Mouse (Mus musculus) lung, embryonic 15.5 days (tissue): Measurements from ENCODE around the gene Plekhd1. TPM values are rescaled to one million over a fixed set of nuclear protein-coding genes. Genes with fewer than 3 reads are reported as not detected.

Experiments
- ATAC-seq: fragments of 200-750 bp; cut with Nextera tagmentation; 2 replicates; pipeline ENCODE4 v1.8.0; 2017; ENCODE audit warnings: moderate number of reproducible peaks, borderline replicate concordance; ENCODE audit not compliant: low FRiP score, low TSS enrichment; ENCODE audit errors: extremely low read depth
- H3K27ac ChIP-seq: fragments of 300-500 bp; sonication (generic); 2 replicates; pipeline ENCODE4 v1.5.1; 2015; ENCODE audit warnings: moderate library complexity, mild to moderate bottlenecking, inconsistent platforms
- H3K27me3 ChIP-seq: fragments of 300-500 bp; sonication (generic); 2 replicates; pipeline ENCODE4 v1.6.1; 2015; ENCODE audit warnings: inconsistent platforms
- H3K36me3 ChIP-seq: fragments of 300-500 bp; sonication (generic); 2 replicates; pipeline ENCODE4 v1.6.1; 2015; ENCODE audit warnings: inconsistent platforms
- H3K4me1 ChIP-seq: fragments of 300-500 bp; sonication (generic); 2 replicates; pipeline ENCODE4 v1.6.1; 2015; ENCODE audit warnings: inconsistent platforms
- H3K4me2 ChIP-seq: fragments of 300-500 bp; sonication (generic); 2 replicates; pipeline ENCODE4 v1.6.1; 2015; ENCODE audit warnings: inconsistent platforms, mild to moderate bottlenecking, moderate library complexity
- H3K4me3 ChIP-seq: fragments of 300-500 bp; sonication (generic); 2 replicates; pipeline ENCODE4 v1.5.1; 2015; ENCODE audit warnings: mild to moderate bottlenecking, inconsistent platforms
- H3K9ac ChIP-seq: fragments of 300-500 bp; sonication (generic); 2 replicates; pipeline ENCODE4 v1.6.1; 2015; ENCODE audit warnings: inconsistent platforms
- H3K9me3 ChIP-seq: fragments of 300-500 bp; sonication (generic); 2 replicates; pipeline ENCODE4 v1.6.1; 2016; ENCODE audit warnings: inconsistent platforms
- WGBS: fragments of 180-500 bp; shearing (Covaris S2); methylation state at CpG from one replicate; pipeline ENCODE4 v1.1.7; 2015; 5-methylcytosine and 5-hydroxymethylcytosine counted together
- polyA plus RNA-seq: library from polyadenylated mRNA; unstranded; fragments of >200 nt; fragmentation: Nextera tagmentation; extraction: Ambion mirVana; gene quantifications from 2 replicates; pipeline ENCODE4 v1.2.1, GENCODE M21; 2015

Gene Plekhd1
- 4.0 and 4.2 TPM in 2 replicates for polyA plus RNA-seq

- peak within 1 kb of the TSS; percentile 85 for H3K4me2 ChIP-seq
- H3K27me3 ChIP-seq, result peaks cover 42% of the 10 kb centered on the region
- ATAC-seq, result peak; percentile 69
- no peaks in the 10 kb centered on the region for H3K36me3 ChIP-seq
- peak within 1 kb of the TSS; percentile 48; the same call in 1 of the 2 replicates for H3K27ac ChIP-seq
- H3K9ac ChIP-seq, result peak within 1 kb of the TSS; percentile 41
- H3K4me3 ChIP-seq, result peak within 1 kb of the TSS; percentile 45
- no peaks in the 10 kb centered on the region for H3K9me3 ChIP-seq
- 2% methylated on average over 51 of the region's 52 CpGs for WGBS
- H3K4me1 ChIP-seq, result peaks cover 41% of the 10 kb centered on the region
Observed at GRCm38 (mm10) chr12:80692269-80692972, at the start of gene Plekhd1. Gene Plekhd1 (plus strand): TSS chr12:80692591.

- 2% methylated on average over 44 of the region's 48 CpGs for WGBS
- Histone ChIP-seq H3K9ac (peak overlapping the region; percentile 66), H3K4me3 (peak overlapping the region; percentile 71), H3K27ac (peak overlapping the region; percentile 85), H3K27me3 (no peaks in the 10 kb centered on the region), H3K4me2 (peak overlapping the region; percentile 74), H3K9me3 (no peaks in the 10 kb centered on the region), H3K36me3 (peaks cover 42% of the 10 kb centered on the region), H3K4me1 (peaks cover 26% of the 10 kb centered on the region)
- ATAC-seq, result peak; percentile 80
Observed at GRCm38 (mm10) chr12:80642725-80643692, 49.4 kb upstream of the Plekhd1 start.

DNA sequence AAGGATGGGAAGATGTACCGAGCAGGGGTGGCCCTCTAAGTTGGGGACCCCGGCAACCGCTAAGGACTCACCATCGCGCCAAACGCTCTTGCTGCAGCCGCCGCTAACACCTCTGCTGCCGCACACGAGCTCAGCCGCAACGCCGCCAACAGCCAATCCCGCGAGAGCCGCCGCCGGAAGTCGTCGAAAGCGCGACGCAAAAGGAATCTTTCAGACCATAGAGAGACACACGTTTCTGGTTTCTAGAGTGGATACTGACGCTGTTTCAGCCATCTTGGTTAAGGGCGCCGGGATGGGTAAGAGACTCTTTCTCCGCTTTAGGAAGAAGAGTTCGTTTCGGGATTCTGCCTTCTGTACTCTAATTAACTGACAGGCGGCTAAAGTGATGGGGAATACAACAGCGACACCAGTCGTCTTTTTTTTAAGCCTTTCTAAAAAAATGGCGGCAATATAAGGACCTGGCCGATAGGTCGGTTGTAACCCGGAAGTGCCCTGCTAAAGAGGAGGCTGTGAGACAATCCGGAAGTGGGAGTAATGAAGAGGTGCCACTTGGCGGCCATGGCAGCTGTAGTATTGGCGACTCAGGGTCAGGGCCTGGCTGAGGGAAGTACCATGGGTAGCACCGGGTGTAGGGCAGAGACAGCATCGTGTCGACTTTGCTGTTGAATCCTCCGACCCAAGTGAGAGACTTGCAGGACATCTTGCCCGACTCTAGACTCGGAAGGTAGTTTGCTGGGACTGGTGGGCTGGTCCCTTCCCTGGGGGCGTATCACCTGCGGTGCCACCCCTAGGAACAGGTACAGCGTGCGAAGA lies 48.5 kb upstream of the Plekhd1 start, which contains the start of the genes Slc39a9 and Erh:
Gene Slc39a9 (plus strand): TSS at position 191 of the 813 bp plus-strand sequence.
Gene Erh (minus strand): TSS at position 649 of the 813 bp plus-strand sequence.
- Histone ChIP-seq H3K9ac (peak within 1 kb of the TSS; percentile 66), H3K4me2 (peak within 1 kb of the TSS; percentile 84), H3K9me3 (no peaks in the 10 kb centered on the region), H3K27me3 (no peaks in the 10 kb centered on the region), H3K4me3 (peak within 1 kb of the TSS; percentile 71), H3K27ac (peak within 1 kb of the TSS; percentile 85), H3K36me3 (peaks cover 36% of the 10 kb centered on the region), H3K4me1 (peaks cover 26% of the 10 kb centered on the region)
- under 1% methylated on average over 50 of the region's 50 CpGs for WGBS
- ATAC-seq, result peak; percentile 96

- H3K9me3 ChIP-seq, result no peaks in the 10 kb centered on the region
- no peaks in the 10 kb centered on the region for H3K27me3 ChIP-seq
- H3K4me2 ChIP-seq, result peak overlapping the region; percentile 84
- 4% methylated on average over 18 of the region's 18 CpGs for WGBS
- ATAC-seq, result no peak
- H3K4me1 ChIP-seq, result peaks cover 26% of the 10 kb centered on the region
- H3K4me3 ChIP-seq, result peak overlapping the region; percentile 71
- H3K9ac ChIP-seq, result peak overlapping the region; percentile 66
- H3K36me3 ChIP-seq, result peaks cover 35% of the 10 kb centered on the region
- peak overlapping the region; percentile 85; the same call in 1 of the 2 replicates for H3K27ac ChIP-seq
Observed at GRCm38 (mm10) chr12:80644506-80644868, 47.9 kb upstream of the Plekhd1 start.

- Histone ChIP-seq H3K27me3 (no peaks in the 10 kb centered on the region), H3K27ac (no peak overlapping the region), H3K4me2 (peak overlapping the region; percentile 84), H3K4me1 (peaks cover 26% of the 10 kb centered on the region), H3K9ac (no peak overlapping the region), H3K4me3 (no peak overlapping the region), H3K36me3 (peaks cover 18% of the 10 kb centered on the region), H3K9me3 (no peaks in the 10 kb centered on the region)
- ATAC-seq, result no peak
- WGBS, result 84% methylated on average over 3 of the region's 3 CpGs
Observed at GRCm38 (mm10) chr12:80646377-80646776, 46.0 kb upstream of the Plekhd1 start.

GRCm38 (mm10) chr12:80653951-80654658 lies 38.3 kb upstream of the Plekhd1 start:
- H3K4me2 ChIP-seq, result no peak overlapping the region
- peak overlapping the region; percentile 50 for H3K27ac ChIP-seq
- peaks cover 14% of the 10 kb centered on the region; the same call in 1 of the 2 replicates for H3K4me1 ChIP-seq
- no peak overlapping the region for H3K9ac ChIP-seq
- 0 out of 2 replicates have a peak, but pooled peaks cover 2% of the 10 kb centered on the region for H3K36me3 ChIP-seq
- ATAC-seq, result no peak
- H3K4me3 ChIP-seq, result no peak overlapping the region
- H3K27me3 ChIP-seq, result no peaks in the 10 kb centered on the region
- WGBS, result 71% methylated on average over 7 of the region's 7 CpGs
- H3K9me3 ChIP-seq, result no peaks in the 10 kb centered on the region

GRCm38 (mm10) chr12:80654659-80655025 lies 37.7 kb upstream of the Plekhd1 start:
- no peak for ATAC-seq
- peaks cover 18% of the 10 kb centered on the region; the same call in 1 of the 2 replicates for H3K4me1 ChIP-seq
- H3K36me3 ChIP-seq, result no peaks in the 10 kb centered on the region
- H3K27ac ChIP-seq, result no peak overlapping the region
- no peaks in the 10 kb centered on the region for H3K9me3 ChIP-seq
- 78% methylated on average over 3 of the region's 3 CpGs for WGBS
- H3K4me2 ChIP-seq, result no peak overlapping the region
- no peak overlapping the region for H3K9ac ChIP-seq
- no peak overlapping the region for H3K4me3 ChIP-seq
- no peaks in the 10 kb centered on the region for H3K27me3 ChIP-seq

DNA sequence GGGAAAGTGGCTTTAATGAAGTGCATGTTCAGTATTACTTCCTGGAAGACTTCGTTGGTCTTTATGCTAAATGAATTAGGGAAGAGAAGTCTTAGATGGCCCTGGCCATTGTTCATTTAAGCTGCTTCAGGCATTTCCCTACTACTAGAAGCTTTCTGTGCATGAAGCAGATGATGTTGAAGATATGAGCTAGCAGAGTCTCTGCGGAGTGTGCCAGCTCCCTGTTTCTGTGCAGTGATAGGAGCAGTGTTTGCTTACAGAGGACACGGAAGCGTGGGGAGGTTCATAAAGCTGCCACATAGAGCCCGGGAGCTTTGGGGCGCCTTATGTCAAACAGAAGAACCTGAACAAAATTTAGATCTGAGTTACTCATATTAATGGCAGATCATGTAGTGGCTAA lies 33.7 kb upstream of the Plekhd1 start:
- peak overlapping the region; percentile 32 for H3K27ac ChIP-seq
- no peak overlapping the region for H3K9ac ChIP-seq
- WGBS, result 59% methylated on average over 6 of the region's 6 CpGs
- H3K9me3 ChIP-seq, result no peaks in the 10 kb centered on the region
- H3K4me2 ChIP-seq, result peak overlapping the region; percentile 12
- H3K4me3 ChIP-seq, result no peak overlapping the region
- H3K4me1 ChIP-seq, result peaks cover 25% of the 10 kb centered on the region
- no peak for ATAC-seq
- H3K27me3 ChIP-seq, result no peaks in the 10 kb centered on the region
- H3K36me3 ChIP-seq, result peaks cover 7% of the 10 kb centered on the region; the same call in 1 of the 2 replicates

GRCm38 (mm10) chr12:80662322-80662721 lies 30.1 kb upstream of the Plekhd1 start:
- Histone ChIP-seq H3K4me3 (no peak overlapping the region), H3K27me3 (no peaks in the 10 kb centered on the region), H3K4me1 (peaks cover 19% of the 10 kb centered on the region), H3K4me2 (no peak overlapping the region), H3K9me3 (no peaks in the 10 kb centered on the region), H3K27ac (no peak overlapping the region), H3K9ac (no peak overlapping the region), H3K36me3 (peaks cover 14% of the 10 kb centered on the region; the same call in 1 of the 2 replicates)
- no peak for ATAC-seq
- WGBS, result 65% methylated on average over 10 of the region's 10 CpGs

DNA sequence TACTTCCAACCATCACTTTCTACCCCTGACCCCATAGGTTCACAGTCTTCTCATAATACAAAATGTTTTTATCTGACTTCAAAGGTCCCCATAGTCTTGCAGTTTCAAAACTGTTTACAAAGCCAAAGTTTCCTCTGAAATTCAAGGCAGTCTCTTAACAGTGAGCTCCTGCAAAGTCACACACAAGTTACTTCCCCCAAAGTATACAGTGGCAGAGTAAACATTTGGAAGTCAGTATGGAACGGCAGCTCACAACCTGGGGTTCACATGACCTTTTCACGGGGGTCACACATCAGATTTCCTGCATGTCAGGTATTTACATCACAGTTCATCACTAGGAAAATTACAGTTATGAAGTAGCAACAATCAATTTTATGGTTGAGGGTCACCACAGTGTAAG lies 28.5 kb upstream of the Plekhd1 start:
- H3K9me3 ChIP-seq, result no peaks in the 10 kb centered on the region
- peaks cover 24% of the 10 kb centered on the region for H3K36me3 ChIP-seq
- H3K27me3 ChIP-seq, result no peaks in the 10 kb centered on the region
- ATAC-seq, result no peak
- H3K4me2 ChIP-seq, result no peak overlapping the region
- whole genome bisulfite sequencing, result 26% methylated on average over 2 of the region's 2 CpGs
- H3K4me3 ChIP-seq, result no peak overlapping the region
- no peak overlapping the region for H3K9ac ChIP-seq
- H3K27ac ChIP-seq, result no peak overlapping the region
- H3K4me1 ChIP-seq, result peaks cover 12% of the 10 kb centered on the region
